Mouse (Mus musculus) forebrain, postnatal 0 days (tissue): Measurements from ENCODE around the gene Cpe. TPM values are rescaled to one million over a fixed set of nuclear protein-coding genes. Genes with fewer than 3 reads are reported as not detected.
A peak's percentile ranks its signal among the peaks of the same experiment; 100 is the strongest.

Experiments
- ATAC-seq: fragments of 200-750 bp; cut with Nextera tagmentation; 2 replicates; pipeline ENCODE4 v1.8.0; 2017; ENCODE audit warnings: mild to moderate bottlenecking, moderate library complexity
- DNase-seq: peaks from one replicate; pipeline ENCODE4 v3.0.0-alpha.2; 2015
- H3K27ac ChIP-seq: fragments of 300-500 bp; sonication (generic); 2 replicates; pipeline ENCODE4 v1.5.1; 2014; ENCODE audit warnings: low read depth, mild to moderate bottlenecking, antibody characterized with exemption, low read length, moderate library complexity, mixed read lengths
- H3K27me3 ChIP-seq: fragments of 300-500 bp; sonication (generic); 2 replicates; pipeline ENCODE4 v1.6.1; 2014; ENCODE audit warnings: mild to moderate bottlenecking, low read length, mixed read lengths; ENCODE audit not compliant: insufficient read depth
- H3K36me3 ChIP-seq: fragments of 300-500 bp; sonication (generic); 2 replicates; pipeline ENCODE4 v1.6.1; 2014; ENCODE audit warnings: mild to moderate bottlenecking, moderate library complexity; ENCODE audit not compliant: insufficient read depth
- H3K4me1 ChIP-seq: fragments of 300-500 bp; sonication (generic); 2 replicates; pipeline ENCODE4 v1.6.1; 2014; ENCODE audit warnings: antibody characterized with exemption; ENCODE audit not compliant: insufficient read depth
- H3K4me2 ChIP-seq: fragments of 300-500 bp; sonication (generic); 2 replicates; pipeline ENCODE4 v1.6.1; 2014; ENCODE audit warnings: low read depth, mild to moderate bottlenecking, moderate library complexity
- H3K4me3 ChIP-seq: fragments of 300-500 bp; sonication (generic); 2 replicates; pipeline ENCODE4 v1.5.1; 2014; ENCODE audit warnings: low read depth, low read length, mixed read lengths
- H3K9ac ChIP-seq: fragments of 300-500 bp; sonication (generic); 2 replicates; pipeline ENCODE4 v1.6.1; 2014; ENCODE audit warnings: mild to moderate bottlenecking
- H3K9me3 ChIP-seq: fragments of 300-500 bp; sonication (generic); 2 replicates; pipeline ENCODE4 v1.6.1; 2016; ENCODE audit warnings: low read length
- CTCF ChIP-seq: sonication (generic); IDR thresholded peaks from 2 replicates; pipeline ENCODE4 v1.5.1; 2016; ENCODE audit warnings: antibody characterized with exemption, control low read depth, low read depth
- WGBS: fragments of 180-500 bp; shearing (Covaris S2); extraction: QIAGEN DNeasy Blood & Tissue Kit; methylation state at CpG from one replicate; pipeline ENCODE4 v1.1.7; 2014; 5-methylcytosine and 5-hydroxymethylcytosine counted together
- polyA plus RNA-seq: library from polyadenylated mRNA; unstranded; fragments of >200 nt; fragmentation: Nextera tagmentation; extraction: Ambion mirVana; gene quantifications from 2 replicates; pipeline ENCODE4 v1.2.1, GENCODE M21; 2015
- total RNA-seq: library from RNA; depleted of rRNA; stranded (reverse); fragments of >200 nt; gene quantifications from 2 replicates; pipeline ENCODE4 v1.2.3, GENCODE M21; 2014

The Cpe gene
- total and polyA plus RNA-seq, 2 experiments from 2014 or later = 627 to 1,102 TPM

DNA sequence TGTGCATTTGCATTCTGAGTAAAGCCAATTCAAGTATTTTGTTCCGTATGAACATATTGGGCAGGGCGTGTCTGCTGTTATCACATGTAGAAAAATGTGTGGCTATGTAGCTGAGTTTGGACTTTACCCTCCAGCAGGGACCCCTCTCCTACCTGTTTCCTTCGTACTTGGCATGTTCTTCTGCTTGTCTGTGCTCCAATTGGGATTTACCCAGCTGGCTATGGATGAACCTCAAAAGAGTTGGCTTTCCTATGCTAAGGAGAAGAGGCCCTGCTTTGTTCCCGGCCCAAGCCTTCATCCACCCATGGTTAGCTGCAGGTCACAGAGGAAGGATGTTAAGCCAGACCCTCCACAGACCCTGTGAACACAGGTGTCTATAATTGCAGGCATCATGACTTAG lies 44.8 kb downstream of the Cpe start:
- H3K36me3 ChIP-seq = no peaks in the 10 kb centered on the region
- DNase-seq (no peak), ATAC-seq (no peak)
- no peak overlapping the region for H3K9ac ChIP-seq
- H3K4me2 ChIP-seq = no peak overlapping the region
- H3K9me3 ChIP-seq = no peaks in the 10 kb centered on the region
- peaks cover 9% of the 10 kb centered on the region; the same call in 1 of the 2 replicates for H3K4me1 ChIP-seq
- no peak overlapping the region for H3K27ac ChIP-seq
- 72% methylated on average over 4 of the region's 4 CpGs for WGBS
- no peak overlapping the region for H3K4me3 ChIP-seq
- H3K27me3 ChIP-seq = no peaks in the 10 kb centered on the region
- TF ChIP-seq CTCF = no peak

- H3K4me3 ChIP-seq = no peak overlapping the region
- H3K4me2 ChIP-seq = no peak overlapping the region
- no peak overlapping the region for H3K9ac ChIP-seq
- no peak overlapping the region for H3K27ac ChIP-seq
- DNase-seq (no peak), ATAC-seq (no peak)
- no peaks in the 10 kb centered on the region for H3K9me3 ChIP-seq
- no peak for TF ChIP-seq CTCF
- WGBS = 89% methylated on average over 3 of the region's 3 CpGs
- H3K4me1 ChIP-seq = peaks cover 9% of the 10 kb centered on the region; the same call in 1 of the 2 replicates
- H3K27me3 ChIP-seq = no peaks in the 10 kb centered on the region
- H3K36me3 ChIP-seq = no peaks in the 10 kb centered on the region
These were observed 45.7 kb downstream of the Cpe start for GRCm38 (mm10) chr8:64647148-64647547.

- H3K9me3 ChIP-seq = no peaks in the 10 kb centered on the region
- H3K9ac ChIP-seq = no peak overlapping the region
- no peak overlapping the region for H3K4me3 ChIP-seq
- DNase-seq = no peak
- no peak for TF ChIP-seq CTCF
- no peak for ATAC-seq
- no peaks in the 10 kb centered on the region for H3K36me3 ChIP-seq
- WGBS = 97% methylated on average over 5 of the region's 5 CpGs
- H3K27ac ChIP-seq = no peak overlapping the region
- H3K4me1 ChIP-seq = peaks cover 9% of the 10 kb centered on the region; the same call in 1 of the 2 replicates
- H3K27me3 ChIP-seq = no peaks in the 10 kb centered on the region
- no peak overlapping the region for H3K4me2 ChIP-seq
These were observed 46.4 kb downstream of the Cpe start for GRCm38 (mm10) chr8:64646421-64646820.

DNA sequence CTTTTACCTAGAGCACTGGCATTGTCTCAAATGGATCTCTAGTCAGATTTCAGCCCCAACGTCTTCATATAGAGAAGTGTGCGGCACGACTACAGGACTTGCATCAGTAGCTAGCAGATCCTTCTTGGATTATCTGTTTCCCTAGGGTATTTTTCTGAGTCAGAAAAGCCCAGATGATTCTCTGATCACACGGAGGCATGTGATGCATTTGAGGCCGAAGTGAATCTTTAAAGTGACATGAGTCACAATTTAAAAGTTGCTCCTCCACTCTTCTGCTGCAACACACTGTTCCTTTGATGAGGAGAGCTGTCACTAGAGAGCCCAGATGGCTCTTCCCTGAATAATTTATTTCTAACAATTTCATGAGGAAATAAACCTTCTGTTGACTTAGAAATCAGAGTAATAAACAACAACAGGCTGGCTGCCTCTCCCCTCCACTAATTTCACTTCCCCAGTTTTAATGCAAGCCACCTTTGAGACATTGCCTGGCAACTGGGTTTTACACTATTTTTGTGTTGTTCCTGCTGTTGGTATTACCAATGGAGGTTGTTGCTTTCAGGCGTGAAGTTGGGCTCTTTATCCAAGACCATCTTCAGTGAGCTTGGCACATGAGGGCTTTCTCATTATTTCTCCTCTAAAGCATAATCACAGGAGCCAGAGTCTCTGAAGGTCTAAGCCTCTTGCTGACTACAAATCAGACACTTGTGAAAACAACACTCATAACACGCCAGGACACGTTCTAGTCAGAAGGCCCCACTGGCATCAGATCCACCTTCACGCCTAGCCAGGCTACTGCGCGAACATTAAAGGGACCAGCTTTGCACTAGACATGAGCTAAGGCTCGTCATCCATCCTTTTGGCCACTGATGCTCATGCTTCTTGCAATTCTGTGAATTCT lies 48.5 kb downstream of the Cpe start:
- Histone ChIP-seq H3K4me3 (no peak overlapping the region), H3K27ac (peak overlapping the region; percentile 11), H3K4me1 (peaks cover 9% of the 10 kb centered on the region; the same call in 1 of the 2 replicates), H3K36me3 (no peaks in the 10 kb centered on the region), H3K9me3 (no peaks in the 10 kb centered on the region), H3K9ac (no peak overlapping the region), H3K27me3 (no peaks in the 10 kb centered on the region), H3K4me2 (no peak overlapping the region)
- WGBS = 58% methylated on average over 12 of the region's 12 CpGs
- TF ChIP-seq CTCF = no peak
- DNase-seq (peak; percentile 46), ATAC-seq (peak; percentile 83)

DNA sequence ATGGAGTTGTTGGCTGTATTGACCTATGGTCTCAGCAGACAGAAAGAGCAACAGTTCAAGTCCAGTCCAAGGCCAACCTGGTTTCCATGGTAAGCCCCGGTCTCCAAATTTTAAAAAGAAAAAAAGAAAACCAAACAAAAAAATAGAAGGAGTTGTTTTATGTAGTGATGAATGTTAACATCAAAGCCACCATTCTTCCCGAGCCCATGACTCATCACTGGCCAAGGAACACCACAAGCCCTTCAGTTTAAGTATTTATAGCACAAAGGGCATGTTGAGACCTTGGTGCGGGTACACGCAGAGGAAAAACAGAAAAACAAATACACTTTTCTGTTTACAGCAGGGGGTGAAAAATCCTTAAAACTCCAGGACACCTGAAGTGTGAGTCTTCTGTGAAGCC lies 49.5 kb downstream of the Cpe start:
- H3K4me1 ChIP-seq = peaks cover 9% of the 10 kb centered on the region; the same call in 1 of the 2 replicates
- no peak overlapping the region for H3K9ac ChIP-seq
- no peak overlapping the region for H3K27ac ChIP-seq
- 64% methylated on average over 4 of the region's 4 CpGs for WGBS
- H3K4me2 ChIP-seq = no peak overlapping the region
- ATAC-seq = no peak
- DNase-seq = no peak
- H3K4me3 ChIP-seq = no peak overlapping the region
- no peak for TF ChIP-seq CTCF
- H3K36me3 ChIP-seq = no peaks in the 10 kb centered on the region
- H3K27me3 ChIP-seq = no peaks in the 10 kb centered on the region
- H3K9me3 ChIP-seq = no peaks in the 10 kb centered on the region

- H3K4me3 ChIP-seq = no peak overlapping the region
- peaks cover 9% of the 10 kb centered on the region; the same call in 1 of the 2 replicates for H3K4me1 ChIP-seq
- no peak for DNase-seq
- H3K36me3 ChIP-seq = no peaks in the 10 kb centered on the region
- no peak for TF ChIP-seq CTCF
- no peak overlapping the region for H3K9ac ChIP-seq
- 89% methylated on average over 3 of the region's 3 CpGs for WGBS
- no peak for ATAC-seq
- no peaks in the 10 kb centered on the region for H3K27me3 ChIP-seq
- no peak overlapping the region for H3K4me2 ChIP-seq
- no peaks in the 10 kb centered on the region for H3K9me3 ChIP-seq
- H3K27ac ChIP-seq = no peak overlapping the region
These were observed 50.1 kb downstream of the Cpe start for GRCm38 (mm10) chr8:64642799-64643198.

GRCm38 (mm10) chr8:64640599-64640998 lies 52.3 kb downstream of the Cpe start:
- Histone ChIP-seq H3K4me3 (no peak overlapping the region), H3K27me3 (no peaks in the 10 kb centered on the region), H3K27ac (no peak overlapping the region), H3K4me1 (peaks cover 9% of the 10 kb centered on the region; the same call in 1 of the 2 replicates), H3K36me3 (no peaks in the 10 kb centered on the region), H3K9me3 (no peaks in the 10 kb centered on the region), H3K9ac (no peak overlapping the region), H3K4me2 (no peak overlapping the region)
- ATAC-seq (no peak), DNase-seq (no peak)
- WGBS = 9% methylated on average over 1 of the region's 1 CpGs
- no peak for TF ChIP-seq CTCF
